ENCODE assay signal across 14 mouse cellular contexts in genomic region chr7:83036397-83036796, GRCm38 (mm10).
A peak's percentile ranks its signal among the peaks of the same experiment; 100 is the strongest.
DNase-seq lines count a peak whose midpoint lies in the region; ATAC-seq and TF ChIP-seq lines count a peak whose summit lies in the region.
"Had no signal": no experiment of that assay in that cellular context is flagged by ENCODE, and none has a peak within 500 bp of the region (broad histone marks: within the 10 kb centered on the region; RNA-seq: fewer than 3 reads in every experiment).

No protein-coding gene starts in this region.

- H3K36me3 ChIP-seq in hindbrain, embryonic 12.5 days: no peaks in the 10 kb centered on the region
- no peaks in the 10 kb centered on the region for H3K36me3 ChIP-seq in intestine, postnatal 0 days (ENCODE audit: control insufficient read depth, insufficient read depth)
- H3K36me3 ChIP-seq: neural tube, embryonic 12.5 days had no signal

- no peaks in the 10 kb centered on the region for H3K9me3 ChIP-seq in hindbrain, embryonic 12.5 days (replicated peaks)
- no peaks in the 10 kb centered on the region for H3K9me3 ChIP-seq in intestine, postnatal 0 days (ENCODE audit: control insufficient read depth)
- H3K9me3 ChIP-seq: neural tube, embryonic 12.5 days had no signal

- no peak for ATAC-seq in hindbrain, embryonic 12.5 days (ENCODE audit: low FRiP score)
- ATAC-seq in intestine, postnatal 0 days: no peak
- ATAC-seq: Patski had no signal

- intact Hi-C loops in heart, postnatal 25 days (cut with DNase I): no loop called here

- TF ChIP-seq CTCF in intestine, postnatal 0 days (IDR thresholded peaks at IDR 0.05; ENCODE audit: low read depth): no peak

- H3K27me3 ChIP-seq in hindbrain, embryonic 12.5 days: no peaks in the 10 kb centered on the region
- H3K27me3 ChIP-seq in intestine, postnatal 0 days (replicated peaks; ENCODE audit: control insufficient read depth, insufficient read depth, low read length): no peaks in the 10 kb centered on the region
- H3K27me3 ChIP-seq: neural tube, embryonic 12.5 days had no signal

- whole genome bisulfite sequencing in hindbrain, embryonic 12.5 days: 44% methylated on average over 2 of the region's 2 CpGs
- WGBS in intestine, postnatal 0 days: 69% methylated on average over 2 of the region's 2 CpGs

- no peak overlapping the region for H3K4me3 ChIP-seq in hindbrain, embryonic 12.5 days
- no peak overlapping the region for H3K4me3 ChIP-seq in intestine, postnatal 0 days (ENCODE audit: low read depth, low read length)
- H3K4me3 ChIP-seq: erythroblast, embryonic 14.5 days; neural tube, embryonic 12.5 days had no signal

- no peak overlapping the region for H3K4me2 ChIP-seq in hindbrain, embryonic 12.5 days (replicated peaks)
- H3K4me2 ChIP-seq in intestine, postnatal 0 days (replicated peaks; ENCODE audit: low read depth): no peak overlapping the region
- H3K4me2 ChIP-seq: neural tube, embryonic 12.5 days had no signal

- no peak overlapping the region for H3K9ac ChIP-seq in hindbrain, embryonic 12.5 days
- no peak overlapping the region for H3K9ac ChIP-seq in intestine, postnatal 0 days (ENCODE audit: low read depth, low read length)
- H3K9ac ChIP-seq: neural tube, embryonic 12.5 days had no signal

- H3K4me1 ChIP-seq in hindbrain, embryonic 12.5 days: peaks cover 10% of the 10 kb centered on the region
- no peaks in the 10 kb centered on the region; the same call in 1 of the 2 replicates for H3K4me1 ChIP-seq in intestine, postnatal 0 days (replicated peaks; ENCODE audit: control insufficient read depth, insufficient read depth, low read length)
- H3K4me1 ChIP-seq: neural tube, embryonic 12.5 days had no signal

- peak; percentile 29 for DNase-seq in embryo, embryonic 11 days
- no peak for DNase-seq in embryo, embryonic 10.5 days (ENCODE audit: low spot score)
- peak; percentile 66 for DNase-seq in urinary bladder, postnatal 14 days (ENCODE audit: low spot score)
- DNase-seq in urinary bladder, adult 2 months (ENCODE audit: low spot score): no peak
- DNase-seq in heart, postnatal 25 days (ENCODE audit: low spot score): peak; percentile 44
- peak; percentile 51 to 70 for DNase-seq in urinary bladder, postnatal 4 days (ENCODE audit: low spot score in 2 of 2)
- DNase-seq: B cell, adult 2 months; kidney, adult 11 months; layer of hippocampus, postnatal 36 days had no signal

- H3K27ac ChIP-seq in hindbrain, embryonic 12.5 days: no peak overlapping the region
- no peak overlapping the region for H3K27ac ChIP-seq in intestine, postnatal 0 days (ENCODE audit: low read depth, low read length)
- H3K27ac ChIP-seq: neural tube, embryonic 12.5 days had no signal

Comparison
In these comparisons a context has a peak if more than half of its experiments do, and no peak if none do; other contexts are left out.
1. DNase-seq: peak in embryo, embryonic 11 days (single experiment), urinary bladder, postnatal 14 days (single experiment), heart, postnatal 25 days (single experiment) and urinary bladder, postnatal 4 days (2 of 2); none in embryo, embryonic 10.5 days (single experiment) and urinary bladder, adult 2 months (single experiment).